Mouse (Mus musculus) mouse embryonic stem cell (cell line): ENCODE measurements around the gene Ccl21b.
"Not testable (repeated sequence)": the region's sequence is repeated elsewhere in the genome, so short reads cannot be mapped to it uniquely, and the experiment has no call there.

Experiments
- in situ Hi-C, 2 experiments: fragments of 300-500 bp; cut with MboI; formaldehyde crosslinking; loops; 1 replicate in 1 of 2; 3 replicates in 1 of 2; pipeline ENCODE4 v1.14.3; 2019 to 2020; ENCODE audit warnings: low sequenced_read_pairs in 2 of 2, low pct_unique_long_range_greater_than_20kb in 1 of 2, mixed read lengths in 1 of 2; ENCODE audit not compliant: unreplicated experiment in 1 of 2

Ccl21b gene

GRCm38 (mm10) chr4:42255467-42255866, at the start of gene Ccl21b:
Ccl21b (plus strand) TSS chr4:42255767.
- in situ Hi-C loops, result not testable (repeated sequence)

- in situ Hi-C loops, result not testable (repeated sequence)
These were observed 15.2 kb upstream of the Ccl21b start, which contains the start of gene Gm10600 for GRCm38 (mm10) chr4:42240339-42240738. Gm10600 (plus strand) TSS chr4:42240639.

GRCm38 (mm10) chr4:42293967-42294366, 38.4 kb downstream of the Ccl21b start, which contains the start of gene Gm21953:
Gm21953 (plus strand) TSS chr4:42294267.
- in situ Hi-C loops, result not testable (repeated sequence)
